Mouse (Mus musculus): Measurements from ENCODE around the gene Nrg4. TPM values are rescaled to one million over a fixed set of nuclear protein-coding genes. Genes with fewer than 3 reads are reported as not detected.
"Not testable (repeated sequence)": the region's sequence is repeated elsewhere in the genome, so short reads cannot be mapped to it uniquely, and the experiment has no call there.

Nrg4 gene
- total RNA-seq, 2 experiments from 2014 or later: 0.97 to 1.3 TPM

GRCm38 (mm10) chr9:55255604-55256003, 71.0 kb downstream of the Nrg4 start:
- TF ChIP-seq CTCF (conservative IDR thresholded peaks at IDR 0.05): no peak
- no peak for DNase-seq (ENCODE audit: low spot score in 2 of 2)
- no peak overlapping the region for H3K27ac ChIP-seq
- H3K4me3 ChIP-seq: no peak overlapping the region

GRCm38 (mm10) chr9:55255056-55255455, 71.6 kb downstream of the Nrg4 start:
- no peak for TF ChIP-seq CTCF (conservative IDR thresholded peaks at IDR 0.05)
- H3K4me3 ChIP-seq: no peak overlapping the region
- DNase-seq (ENCODE audit: low spot score in 2 of 2): no peak
- no peak overlapping the region for H3K27ac ChIP-seq

- Histone ChIP-seq H3K4me3 (no peak overlapping the region), H3K27ac (no peak overlapping the region)
- TF ChIP-seq CTCF (conservative IDR thresholded peaks at IDR 0.05): no peak
- no peak for DNase-seq (ENCODE audit: low spot score in 2 of 2)
These were observed 72.8 kb downstream of the Nrg4 start for GRCm38 (mm10) chr9:55253849-55254248.

DNA sequence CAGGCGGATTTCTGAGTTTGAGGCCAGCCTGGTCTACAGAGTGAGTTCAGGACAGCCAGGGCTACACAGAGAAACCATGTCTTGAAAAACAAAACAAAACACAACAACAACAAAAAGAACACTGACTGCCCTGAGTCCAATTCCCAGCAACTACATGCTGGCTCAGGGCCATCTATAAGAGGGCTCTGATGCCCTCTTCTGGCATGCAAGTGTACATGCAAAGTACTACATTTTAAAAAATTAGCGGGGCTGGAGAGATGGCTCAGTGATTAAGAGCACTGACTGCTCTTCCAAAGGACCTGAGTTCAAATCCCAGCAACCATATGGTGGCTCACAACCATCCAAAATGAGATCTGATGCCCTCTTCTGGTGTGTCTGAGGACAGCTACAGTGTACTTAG, 74.5 kb downstream of the Nrg4 start:
- not testable (repeated sequence) for H3K27ac ChIP-seq; DNase-seq (ENCODE audit: low spot score in 2 of 2); H3K4me3 ChIP-seq
- peak; percentile 58 for TF ChIP-seq CTCF (conservative IDR thresholded peaks at IDR 0.05)

DNA sequence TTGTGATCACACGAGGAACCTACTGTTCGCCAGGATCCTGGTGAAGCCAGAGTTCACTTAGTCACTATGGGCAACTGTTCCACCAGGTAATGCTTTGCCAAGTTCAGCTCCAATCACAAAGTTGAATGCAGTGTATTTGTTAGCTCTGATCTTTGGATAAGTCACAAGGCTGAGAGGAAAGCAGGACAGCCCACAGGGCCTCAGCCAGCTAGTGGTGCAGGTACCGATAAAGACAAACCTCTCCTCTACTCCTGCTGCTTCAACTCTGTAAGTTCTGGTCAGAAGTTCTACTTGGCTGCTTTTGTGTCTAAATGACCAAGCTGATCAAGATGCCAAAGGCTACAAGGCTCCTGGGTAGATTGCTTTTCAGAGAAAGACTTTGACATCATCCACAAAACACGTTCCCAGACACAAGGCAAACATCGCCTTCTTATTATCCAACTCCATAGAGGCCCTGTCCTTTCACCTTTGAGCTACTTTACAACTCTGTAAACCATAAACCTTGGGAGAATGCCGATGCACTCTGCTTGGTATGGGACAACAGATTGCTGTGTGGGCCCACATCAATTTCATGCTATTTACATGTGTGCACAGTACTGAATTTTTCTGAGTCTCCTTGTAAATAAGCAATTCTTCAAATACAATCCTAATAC, 75.9 kb downstream of the Nrg4 start:
- H3K27ac ChIP-seq: no peak overlapping the region
- no peak overlapping the region for H3K4me3 ChIP-seq
- no peak for DNase-seq (ENCODE audit: low spot score in 2 of 2)

GRCm38 (mm10) chr9:55248465-55248864, 78.2 kb downstream of the Nrg4 start:
- no peak for TF ChIP-seq CTCF (conservative IDR thresholded peaks at IDR 0.05)
- DNase-seq (ENCODE audit: low spot score in 2 of 2): no peak
- Histone ChIP-seq H3K4me3 (no peak overlapping the region), H3K27ac (no peak overlapping the region)

More for the DNA sequence above, 75.9 kb downstream of the Nrg4 start:
- TF ChIP-seq CTCF (conservative IDR thresholded peaks at IDR 0.05): no peak

DNA sequence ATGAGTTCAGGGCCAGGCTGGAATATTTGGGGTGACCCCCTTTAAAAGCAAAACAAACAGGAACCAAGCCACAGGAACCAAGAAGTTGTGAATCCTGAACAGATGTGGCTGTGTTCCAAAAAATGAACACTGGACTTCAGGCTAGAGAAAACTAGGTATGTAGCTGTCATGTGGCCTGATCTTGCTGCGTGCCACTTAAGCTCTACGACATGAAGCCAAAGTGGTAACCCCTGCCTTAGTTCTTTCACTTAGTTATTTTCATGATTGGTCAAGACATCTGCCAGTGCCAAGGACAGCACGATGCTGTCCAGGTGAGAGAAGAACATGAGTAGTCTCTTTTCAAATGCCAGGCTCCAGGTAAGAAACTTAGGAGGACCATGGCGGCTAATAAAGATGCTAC, 79.7 kb downstream of the Nrg4 start:
- no peak for TF ChIP-seq CTCF (conservative IDR thresholded peaks at IDR 0.05)
- DNase-seq (ENCODE audit: low spot score in 2 of 2): no peak
- Histone ChIP-seq H3K27ac (no peak overlapping the region), H3K4me3 (no peak overlapping the region)

DNA sequence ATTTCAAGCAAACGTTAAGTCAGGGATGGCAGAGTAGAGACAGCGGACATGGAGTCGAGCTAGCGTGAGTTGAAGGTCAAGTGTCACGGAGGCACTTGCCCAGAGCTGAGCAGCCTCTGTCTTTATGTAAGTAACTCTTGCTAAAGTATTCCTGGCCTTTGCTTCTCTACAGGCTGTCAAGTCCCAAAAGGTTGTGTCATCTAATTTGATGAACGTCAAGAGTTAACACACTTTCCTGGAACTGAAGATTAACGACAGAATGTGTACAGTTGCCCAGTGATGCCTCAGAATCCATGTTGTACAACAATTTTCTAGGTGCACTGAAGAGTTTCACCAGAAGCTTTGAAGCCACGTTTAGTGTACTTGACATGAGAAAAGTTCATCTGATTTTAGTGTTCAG, 80.2 kb downstream of the Nrg4 start:
- Histone ChIP-seq H3K4me3 (no peak overlapping the region), H3K27ac (no peak overlapping the region)
- no peak for DNase-seq (ENCODE audit: low spot score in 2 of 2)
- no peak for TF ChIP-seq CTCF (conservative IDR thresholded peaks at IDR 0.05)

- H3K4me3 ChIP-seq; DNase-seq (ENCODE audit: low spot score in 2 of 2); H3K27ac ChIP-seq: not testable (repeated sequence)
These were observed 81.4 kb downstream of the Nrg4 start for GRCm38 (mm10) chr9:55245057-55245750.

DNA sequence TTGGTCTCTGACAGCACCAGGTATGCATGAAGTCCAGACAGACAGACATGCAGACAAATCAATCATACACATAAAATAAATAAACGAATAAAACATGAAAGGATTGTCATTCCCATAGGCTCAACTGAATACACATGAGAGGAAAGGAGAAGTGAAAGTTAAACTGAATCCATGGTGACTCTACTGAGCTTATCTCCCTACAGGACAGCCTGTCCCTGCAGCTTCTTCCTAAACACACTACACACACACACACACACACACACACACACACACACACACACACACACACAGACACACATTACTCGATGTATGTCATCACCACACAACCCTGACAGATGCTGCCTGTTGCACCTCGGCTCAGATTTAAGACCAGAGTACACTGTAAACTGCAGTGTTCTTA, 82.6 kb downstream of the Nrg4 start:
- no peak for DNase-seq (ENCODE audit: low spot score in 2 of 2)
- no peak for TF ChIP-seq CTCF (conservative IDR thresholded peaks at IDR 0.05)
- Histone ChIP-seq H3K4me3 (no peak overlapping the region), H3K27ac (no peak overlapping the region)

- Histone ChIP-seq H3K4me3 (no peak overlapping the region), H3K27ac (no peak overlapping the region)
- TF ChIP-seq CTCF (conservative IDR thresholded peaks at IDR 0.05): no peak
- DNase-seq (ENCODE audit: low spot score in 2 of 2): no peak
These were observed 83.4 kb downstream of the Nrg4 start for GRCm38 (mm10) chr9:55243280-55243679.

DNA sequence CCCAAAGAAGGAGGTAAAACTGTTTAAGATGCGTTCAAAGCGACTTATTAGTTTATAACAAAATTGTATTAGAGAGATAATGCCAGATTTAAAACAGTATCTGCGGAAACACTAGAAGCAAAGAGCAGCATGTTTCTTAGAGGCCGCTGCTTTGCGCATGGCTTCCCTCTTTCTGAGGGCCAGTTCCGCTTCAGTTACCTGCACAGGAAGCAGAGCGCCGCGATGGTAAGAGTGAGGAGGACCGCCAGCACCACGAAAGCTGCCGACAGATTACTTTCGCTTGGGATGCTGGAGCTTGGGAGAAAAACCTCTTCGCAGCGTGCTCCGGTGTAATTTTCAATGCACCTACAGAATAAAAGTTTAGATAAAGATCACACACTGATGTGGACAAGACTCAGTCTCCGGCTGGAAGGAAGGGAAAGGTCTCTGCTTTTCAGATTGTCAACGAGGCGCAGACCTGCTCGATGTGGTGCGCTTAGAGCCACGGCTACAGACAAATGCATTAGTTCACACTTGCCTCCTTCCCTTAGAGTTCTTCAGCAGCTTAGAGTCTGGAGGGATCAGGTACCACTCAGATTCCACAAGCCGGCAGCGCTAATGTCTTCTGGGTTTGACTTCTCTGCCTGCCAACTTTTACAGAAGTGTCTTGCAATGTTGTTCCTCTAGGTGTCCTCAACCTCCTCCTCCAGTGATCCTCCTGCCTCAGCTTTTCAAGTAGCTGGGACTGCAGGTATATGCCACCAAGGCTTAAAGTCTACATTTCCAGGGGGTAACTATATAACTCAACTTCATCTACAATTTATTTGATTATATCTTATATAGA, 84.6 kb downstream of the Nrg4 start:
- Histone ChIP-seq H3K27ac (no peak overlapping the region), H3K4me3 (peak overlapping the region; percentile 32)
- no peak for DNase-seq (ENCODE audit: low spot score in 2 of 2)
- peak; percentile 29 for TF ChIP-seq CTCF (conservative IDR thresholded peaks at IDR 0.05)

DNA sequence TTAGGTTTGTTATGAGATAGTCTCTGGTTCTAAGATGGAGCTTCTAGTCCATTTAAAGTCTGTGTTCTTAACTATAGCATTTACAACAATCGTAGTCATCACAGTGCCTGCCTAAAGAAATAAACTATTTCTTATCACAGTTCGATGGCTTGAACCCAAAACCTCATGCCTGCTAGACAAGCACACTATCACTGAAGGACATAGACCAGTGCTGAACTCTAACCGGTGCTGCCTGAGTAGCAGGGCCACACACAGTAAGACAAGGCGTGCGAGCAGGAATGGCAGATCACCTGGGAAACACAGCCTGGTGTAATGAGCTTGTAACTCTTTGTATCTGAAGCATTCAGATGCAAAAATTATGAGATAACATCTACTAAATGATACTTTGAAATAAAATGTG, 85.8 kb downstream of the Nrg4 start:
- Histone ChIP-seq H3K4me3 (no peak overlapping the region), H3K27ac (no peak overlapping the region)
- TF ChIP-seq CTCF (conservative IDR thresholded peaks at IDR 0.05): no peak
- DNase-seq (ENCODE audit: low spot score in 2 of 2): no peak

All from layer of hippocampus, adult 2 months (tissue).